Mouse (Mus musculus) midbrain, embryonic 10.5 days (tissue): Measurements from ENCODE around the gene Fbxo11. TPM values are rescaled to one million over a fixed set of nuclear protein-coding genes. Genes with fewer than 3 reads are reported as not detected.
"Not testable (repeated sequence)": the region's sequence is repeated elsewhere in the genome, so short reads cannot be mapped to it uniquely, and the experiment has no call there.

Experiments
- DNase-seq: peaks from one replicate; pipeline ENCODE4 v3.0.0-alpha.2; 2017; ENCODE audit warnings: low spot score
- H3K27ac ChIP-seq: fragments of 300-500 bp; sonication (generic); replicated peaks from 2 replicates; pipeline ENCODE4 v1.5.1; 2016; ENCODE audit warnings: mild to moderate bottlenecking
- H3K27me3 ChIP-seq: fragments of 300-500 bp; sonication (generic); 2 replicates; pipeline ENCODE4 v1.6.1; 2016; ENCODE audit warnings: low read depth, mild to moderate bottlenecking; ENCODE audit not compliant: poor library complexity, severe bottlenecking
- H3K36me3 ChIP-seq: fragments of 300-500 bp; sonication (generic); 2 replicates; pipeline ENCODE4 v1.6.1; 2016; ENCODE audit warnings: mild to moderate bottlenecking, moderate library complexity
- H3K4me1 ChIP-seq: fragments of 300-500 bp; sonication (generic); 2 replicates; pipeline ENCODE4 v1.6.1; 2016
- H3K4me3 ChIP-seq: fragments of 300-500 bp; sonication (generic); 2 replicates; pipeline ENCODE4 v1.5.1; 2016; ENCODE audit warnings: mild to moderate bottlenecking, moderate library complexity
- H3K9me3 ChIP-seq: fragments of 300-500 bp; sonication (generic); replicated peaks from 2 replicates; pipeline ENCODE4 v1.6.1; 2016; ENCODE audit warnings: mild to moderate bottlenecking
- WGBS: fragments of 180-500 bp; shearing (Covaris S2); methylation state at CpG from one replicate; pipeline ENCODE4 v1.1.7; 2016; 5-methylcytosine and 5-hydroxymethylcytosine counted together
- polyA plus RNA-seq: library from polyadenylated mRNA; unstranded; fragments of >200 nt; fragmentation: Nextera tagmentation; extraction: Ambion mirVana; gene quantifications from 2 replicates; pipeline ENCODE4 v1.2.1, GENCODE M21; 2016

The Fbxo11 gene
- polyA plus RNA-seq, 1 experiment from 2014 or later = 17.5 TPM

DNA sequence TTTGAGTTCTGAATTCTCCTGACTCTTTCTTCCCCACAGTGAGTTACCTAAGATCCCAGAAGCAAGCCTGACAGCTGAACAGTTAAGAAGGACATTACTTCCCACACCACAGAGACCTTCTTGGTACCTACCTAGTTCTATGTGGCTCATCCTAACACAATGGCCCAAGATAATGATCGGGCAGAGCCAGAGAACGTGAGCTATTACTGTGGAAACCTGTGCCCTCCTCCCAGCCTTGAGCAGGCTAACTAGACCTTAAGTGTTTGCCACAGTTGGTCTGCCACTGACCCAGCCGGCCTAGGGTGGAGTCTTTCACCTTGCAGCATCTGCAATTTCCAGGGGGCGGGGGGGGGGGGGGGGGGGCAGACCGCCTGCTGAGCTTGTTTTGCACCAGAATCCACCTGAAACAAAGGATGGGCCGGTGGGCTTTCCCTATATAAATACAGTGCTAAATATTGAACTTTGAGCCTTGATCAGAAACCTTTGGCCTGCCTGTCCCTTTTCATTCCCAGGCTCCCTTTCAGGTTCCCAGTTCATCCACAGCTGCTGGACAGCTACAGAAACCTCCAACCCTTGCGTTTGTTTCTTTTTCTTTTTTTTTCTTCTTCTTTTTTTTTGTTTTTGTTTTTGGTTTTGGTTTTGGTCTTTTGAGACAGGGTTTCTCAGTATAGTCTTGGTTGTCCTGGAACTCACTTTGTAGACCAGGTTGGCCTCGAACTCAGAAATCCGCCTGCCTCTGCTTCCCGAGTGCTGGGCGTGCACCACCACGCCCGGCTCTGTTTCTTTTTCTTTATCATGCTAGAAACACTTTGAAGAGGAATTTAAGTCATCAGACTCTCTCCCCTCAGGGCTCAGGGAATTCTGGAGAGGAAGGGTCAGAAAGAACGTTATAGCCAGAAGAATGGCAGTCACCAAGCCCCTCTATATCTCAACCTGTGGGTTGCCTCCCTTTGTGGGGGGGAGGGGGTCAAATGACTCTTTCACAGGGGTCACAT is 101.7 kb downstream of the Fbxo11 start:
- no peaks in the 10 kb centered on the region for H3K4me1 ChIP-seq
- no peaks in the 10 kb centered on the region for H3K36me3 ChIP-seq
- peaks cover 12% of the 10 kb centered on the region; the same call in 1 of the 2 replicates for H3K9me3 ChIP-seq
- no peak overlapping the region for H3K27ac ChIP-seq
- no peak overlapping the region for H3K4me3 ChIP-seq
- no peak for DNase-seq
- no peaks in the 10 kb centered on the region for H3K27me3 ChIP-seq
- 86% methylated on average over 14 of the region's 14 CpGs for WGBS

DNA sequence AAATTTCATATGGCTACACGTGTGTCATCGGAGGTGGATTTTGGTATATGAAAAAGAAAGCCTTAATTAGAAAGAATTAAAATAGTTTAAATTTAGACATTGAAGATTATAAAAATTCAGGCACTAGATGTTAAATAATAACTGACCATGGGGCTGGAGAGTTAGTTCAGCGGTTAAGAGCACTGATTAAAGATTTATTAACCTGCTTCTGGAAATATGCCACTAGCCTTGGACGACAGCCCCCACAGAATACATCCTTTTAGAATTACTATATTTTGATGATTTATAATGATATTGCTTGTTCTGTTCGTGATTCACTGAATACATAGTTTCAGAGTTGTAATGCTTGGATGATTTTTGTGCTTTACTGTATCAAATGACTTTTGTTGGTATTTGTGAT is 105.2 kb downstream of the Fbxo11 start:
- not testable (repeated sequence) for H3K36me3 ChIP-seq, H3K27ac ChIP-seq, DNase-seq, H3K4me3 ChIP-seq, H3K4me1 ChIP-seq, H3K27me3 ChIP-seq
- WGBS = 93% methylated on average over 5 of the region's 5 CpGs
- peaks cover 12% of the 10 kb centered on the region; the same call in 1 of the 2 replicates for H3K9me3 ChIP-seq

DNA sequence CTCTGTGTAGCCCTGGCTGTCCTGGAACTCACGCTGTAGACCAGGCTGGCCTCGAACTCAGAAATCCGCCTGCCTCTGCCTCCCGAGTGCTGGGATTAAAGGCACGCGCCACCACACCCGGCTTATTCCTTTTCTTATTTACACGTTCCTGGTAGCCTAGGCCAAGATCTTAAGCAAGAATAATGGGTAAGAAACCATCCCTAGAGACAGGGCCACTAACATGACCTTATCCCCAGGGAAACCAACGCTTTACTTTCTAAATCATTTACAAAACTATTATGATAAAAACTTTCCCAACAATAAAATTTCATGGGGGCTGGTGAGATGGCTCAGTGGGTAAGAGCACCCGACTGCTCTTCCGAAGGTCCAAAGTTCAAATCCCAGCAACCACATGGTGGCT is 105.7 kb downstream of the Fbxo11 start:
- not testable (repeated sequence) for H3K4me3 ChIP-seq, H3K4me1 ChIP-seq, H3K27ac ChIP-seq, H3K36me3 ChIP-seq, DNase-seq, H3K27me3 ChIP-seq
- 90% methylated on average over 11 of the region's 11 CpGs for WGBS
- peaks cover 12% of the 10 kb centered on the region; the same call in 1 of the 2 replicates for H3K9me3 ChIP-seq

DNA sequence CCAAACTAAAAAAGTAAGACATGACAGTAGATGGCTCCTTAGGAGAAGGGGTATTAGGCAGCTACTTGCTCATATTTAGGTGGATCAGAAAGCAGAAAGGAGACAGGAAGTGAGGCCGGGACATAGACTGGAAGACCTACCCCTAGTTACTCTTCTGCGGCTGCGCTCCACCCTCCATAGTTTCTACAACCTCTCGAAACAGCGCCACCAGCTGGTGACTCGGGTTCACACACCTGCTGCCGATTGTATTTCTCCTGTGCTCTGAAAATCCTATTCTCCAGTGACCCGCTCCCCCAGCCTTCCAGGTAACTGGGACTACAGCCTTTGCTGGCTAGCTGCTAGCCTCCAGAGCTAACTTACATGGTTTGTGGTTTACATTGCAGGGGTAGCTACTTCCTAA is 106.8 kb downstream of the Fbxo11 start:
- DNase-seq = no peak
- Histone ChIP-seq H3K4me3 (no peak overlapping the region), H3K9me3 (peaks cover 12% of the 10 kb centered on the region; the same call in 1 of the 2 replicates), H3K36me3 (no peaks in the 10 kb centered on the region), H3K4me1 (no peaks in the 10 kb centered on the region), H3K27me3 (no peaks in the 10 kb centered on the region), H3K27ac (no peak overlapping the region)
- WGBS = 63% methylated on average over 8 of the region's 8 CpGs

DNA sequence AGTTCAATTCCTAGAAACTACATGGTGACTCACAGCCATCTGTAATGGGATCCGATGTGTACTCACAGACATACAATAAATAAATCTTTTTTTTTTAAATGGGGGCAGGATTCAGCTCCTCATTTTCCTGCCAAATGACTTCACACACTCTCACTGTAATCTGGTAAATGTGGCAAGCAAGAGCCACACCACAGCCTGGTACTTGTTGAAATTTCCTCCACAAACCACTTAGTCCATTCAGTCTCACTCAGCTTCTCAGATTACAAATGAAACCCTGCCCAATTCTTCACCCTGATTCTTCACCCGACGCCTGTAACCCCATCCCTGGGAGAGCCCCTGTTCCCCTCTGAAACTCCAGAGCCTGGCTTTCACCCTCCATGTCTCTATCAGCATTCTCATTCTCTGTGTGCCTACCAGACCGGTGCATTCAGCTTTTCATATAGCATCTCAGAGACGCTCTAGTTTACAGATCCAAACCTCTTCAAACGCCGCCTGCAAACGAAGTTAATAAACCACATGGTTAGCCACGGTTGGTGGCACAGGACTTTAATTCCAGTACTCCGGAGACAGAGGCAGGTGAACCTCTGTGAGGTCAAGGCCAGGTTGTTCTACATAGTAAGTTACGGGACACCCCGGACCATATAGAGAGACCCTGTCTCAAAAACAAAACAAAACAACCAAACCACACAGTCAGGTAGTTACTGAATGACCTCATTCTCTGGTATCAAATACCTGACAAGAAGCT is 107.8 kb downstream of the Fbxo11 start:
- no peak for DNase-seq
- no peak overlapping the region for H3K4me3 ChIP-seq
- WGBS = 81% methylated on average over 12 of the region's 12 CpGs
- peaks cover 6% of the 10 kb centered on the region; the same call in 1 of the 2 replicates for H3K9me3 ChIP-seq
- H3K27ac ChIP-seq = no peak overlapping the region
- H3K4me1 ChIP-seq = no peaks in the 10 kb centered on the region
- H3K36me3 ChIP-seq = no peaks in the 10 kb centered on the region
- H3K27me3 ChIP-seq = no peaks in the 10 kb centered on the region

DNA sequence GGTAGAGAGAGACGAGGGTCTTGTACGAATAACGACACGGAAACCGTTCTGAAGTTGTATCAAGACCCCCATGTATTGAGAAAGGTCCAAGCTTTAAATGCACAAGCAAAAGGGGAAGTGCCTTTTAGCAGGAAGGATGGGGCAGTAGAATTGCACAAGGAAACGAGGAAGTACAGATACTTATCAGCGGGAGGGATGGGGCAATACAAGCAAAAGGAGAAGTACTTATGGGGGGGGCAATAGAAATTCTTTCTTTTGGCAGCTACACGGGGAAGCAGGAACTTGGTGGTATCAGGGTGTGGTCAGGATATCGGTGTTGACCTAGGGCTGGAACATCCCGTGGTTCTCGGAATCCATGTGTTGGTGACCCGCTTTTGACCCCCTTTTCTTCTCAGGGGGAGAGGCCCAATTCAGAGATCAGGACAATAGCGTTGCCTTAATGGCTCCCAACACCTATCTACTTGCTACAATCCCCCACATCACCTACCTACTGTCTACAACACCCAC is 110.4 kb downstream of the Fbxo11 start:
- H3K36me3 ChIP-seq, H3K9me3 ChIP-seq, H3K4me3 ChIP-seq, H3K4me1 ChIP-seq, DNase-seq, H3K27ac ChIP-seq, H3K27me3 ChIP-seq: not testable (repeated sequence)
- WGBS = 92% methylated on average over 13 of the region's 13 CpGs

DNA sequence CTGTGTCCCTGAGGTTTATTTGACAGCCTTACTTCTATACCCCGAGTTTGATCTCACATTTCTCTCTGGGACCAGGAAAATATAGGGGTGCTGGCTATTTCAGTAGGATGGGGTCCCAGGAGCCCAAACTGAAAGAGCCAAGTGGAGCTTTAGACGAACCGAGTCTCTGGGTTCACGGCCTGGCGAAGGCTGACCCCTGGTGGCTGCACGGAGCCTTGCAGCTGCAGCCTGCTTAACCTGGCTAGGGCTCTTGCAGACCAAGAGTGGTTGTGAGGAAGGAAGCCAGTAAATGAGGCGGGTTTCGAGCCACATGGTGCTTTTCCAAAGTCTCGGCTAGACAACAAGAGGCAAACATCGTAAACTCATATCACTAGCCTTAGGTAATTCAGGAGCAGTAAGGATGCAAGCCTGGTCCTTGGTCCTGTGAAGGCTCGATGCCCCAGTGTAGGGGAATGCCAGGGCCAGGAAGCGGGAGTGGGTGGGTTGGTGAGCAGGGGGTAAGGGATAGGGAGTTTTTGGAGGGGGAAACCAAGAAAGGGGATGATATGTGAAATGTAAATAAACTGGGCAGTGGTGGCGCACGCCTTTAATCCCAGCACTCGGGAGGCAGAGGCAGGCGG is 116.0 kb downstream of the Fbxo11 start:
- no peak overlapping the region for H3K4me3 ChIP-seq
- no peaks in the 10 kb centered on the region for H3K27me3 ChIP-seq
- H3K36me3 ChIP-seq = no peaks in the 10 kb centered on the region
- H3K27ac ChIP-seq = no peak overlapping the region
- 46% methylated on average over 16 of the region's 16 CpGs for WGBS
- DNase-seq = peak; percentile 80
- no peaks in the 10 kb centered on the region for H3K4me1 ChIP-seq
- H3K9me3 ChIP-seq = no peaks in the 10 kb centered on the region

Other genes with a start within 250 kb of the Fbxo11 start
- gene Rpl36-ps4, start 144.3 kb downstream of the Fbxo11 start, polyA plus RNA-seq = not detected in 2 replicates
- gene Msh6, start 90.2 kb downstream of the Fbxo11 start, polyA plus RNA-seq = 91.3 and 95.8 TPM in 2 replicates